ENCODE assay signal across 19 mouse cellular contexts in the genomic region with DNA sequence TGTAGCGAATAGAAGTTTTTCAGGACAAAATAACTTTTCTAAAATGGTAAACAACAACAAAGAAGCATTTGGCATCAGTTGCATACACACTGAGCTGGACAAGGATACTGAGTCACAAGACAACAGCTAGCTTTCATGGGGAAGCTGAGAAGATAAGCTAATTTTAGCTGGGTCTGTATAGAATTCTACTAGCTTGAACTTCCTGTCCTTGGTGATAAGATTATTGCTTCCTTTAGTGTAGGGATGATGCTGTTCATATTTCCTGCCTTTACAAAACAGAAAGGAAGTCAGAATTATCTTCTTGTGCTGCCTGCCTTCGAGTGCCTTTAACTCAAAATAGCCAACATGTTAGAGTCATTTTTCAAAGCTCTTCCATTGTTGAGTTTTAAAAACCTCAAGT. TPM values are rescaled to one million over a fixed set of nuclear protein-coding genes. Genes with fewer than 3 reads are reported as not detected.
DNase-seq lines count a peak whose midpoint lies in the region; ATAC-seq and TF ChIP-seq lines count a peak whose summit lies in the region.
"Had no signal": no experiment of that assay in that cellular context is flagged by ENCODE, and none has a peak within 500 bp of the region (broad histone marks: within the 10 kb centered on the region; RNA-seq: fewer than 3 reads in every experiment).

No protein-coding gene starts in this region.

- H3K36me3 ChIP-seq in heart, embryonic 12.5 days: no peaks in the 10 kb centered on the region
- H3K36me3 ChIP-seq in heart, adult 2 months (ENCODE audit: control insufficient read depth, insufficient read depth, low read length): no peaks in the 10 kb centered on the region; the same call in 1 of the 2 replicates
- no peaks in the 10 kb centered on the region for H3K36me3 ChIP-seq in liver, adult 2 months (ENCODE audit: control insufficient read depth, insufficient read depth, low read length)
- H3K36me3 ChIP-seq in liver, postnatal 0 days (replicated peaks; ENCODE audit: insufficient read depth, low read length): no peaks in the 10 kb centered on the region
- H3K36me3 ChIP-seq: embryonic facial prominence, embryonic 15.5 days; hindbrain, embryonic 10.5 days; limb, embryonic 13.5 days; lung, embryonic 15.5 days had no signal

- TF ChIP-seq POLR2A in heart, adult 2 months (IDR thresholded peaks at IDR 0.05; ENCODE audit: insufficient read depth, low read depth, low read length): no peak
- no peak for TF ChIP-seq POLR2A in liver, adult 2 months (IDR thresholded peaks at IDR 0.05; ENCODE audit: extremely low read depth, insufficient read depth, low read length)

- no peak for DNase-seq in heart, adult 2 months
- DNase-seq in liver, adult 2 months (ENCODE audit: extremely low read depth, low read depth, low spot score): peak; percentile 33
- DNase-seq in liver: no peak
- no peak for DNase-seq in liver, postnatal 0 days
- DNase-seq in urinary bladder, postnatal 14 days (ENCODE audit: low spot score): no peak
- DNase-seq: adrenal gland, postnatal 14 days; cerebellum, postnatal 25 days; right cerebral cortex, postnatal 4 days had no signal

- H3K27ac ChIP-seq in heart, embryonic 12.5 days (ENCODE audit: poor library complexity, severe bottlenecking): no peak overlapping the region
- no peak overlapping the region for H3K27ac ChIP-seq in heart, adult 2 months
- no peak overlapping the region for H3K27ac ChIP-seq in liver, adult 2 months (replicated peaks; ENCODE audit: insufficient read depth, low read depth, low read length)
- H3K27ac ChIP-seq in liver, postnatal 0 days (ENCODE audit: low read depth): no peak overlapping the region
- H3K27ac ChIP-seq: embryonic facial prominence, embryonic 15.5 days; hindbrain, embryonic 10.5 days; hindbrain, postnatal 0 days; limb, embryonic 13.5 days; lung, embryonic 15.5 days had no signal

- H3K9ac ChIP-seq in heart, embryonic 12.5 days: no peak overlapping the region
- H3K9ac ChIP-seq in heart, adult 2 months (ENCODE audit: low read depth, low read length): no peak overlapping the region
- no peak overlapping the region for H3K9ac ChIP-seq in liver, adult 2 months (ENCODE audit: low read depth, low read length)
- no peak overlapping the region for H3K9ac ChIP-seq in liver, postnatal 0 days (replicated peaks)
- H3K9ac ChIP-seq: embryonic facial prominence, embryonic 15.5 days; limb, embryonic 13.5 days; lung, embryonic 15.5 days had no signal

- TF ChIP-seq EP300 in heart, adult 2 months (IDR thresholded peaks at IDR 0.05; ENCODE audit: insufficient read depth, low read depth, low read length): no peak
- 0 out of 2 replicates have a peak, but pooled peaks have one; percentile 44 for TF ChIP-seq EP300 in liver, postnatal 0 days (IDR thresholded peaks at IDR 0.05; ENCODE audit: low read depth)

- no peak overlapping the region for H3K4me2 ChIP-seq in heart, embryonic 12.5 days
- H3K4me2 ChIP-seq in liver, postnatal 0 days (ENCODE audit: low read depth, low read length): no peak overlapping the region
- H3K4me2 ChIP-seq: embryonic facial prominence, embryonic 15.5 days; limb, embryonic 13.5 days; lung, embryonic 15.5 days had no signal

- TF ChIP-seq CTCF in heart, adult 2 months (IDR thresholded peaks at IDR 0.05): no peak
- no peak for TF ChIP-seq CTCF in liver, adult 2 months (IDR thresholded peaks at IDR 0.05; ENCODE audit: low read depth, low read length)
- TF ChIP-seq CTCF in liver, postnatal 0 days (IDR thresholded peaks at IDR 0.05; ENCODE audit: low read depth): no peak

- H3K27me3 ChIP-seq in heart, embryonic 12.5 days (replicated peaks): no peaks in the 10 kb centered on the region
- H3K27me3 ChIP-seq in heart, adult 2 months (ENCODE audit: control insufficient read depth, insufficient read depth, low read length): no peaks in the 10 kb centered on the region
- H3K27me3 ChIP-seq in liver, adult 2 months (ENCODE audit: control insufficient read depth, insufficient read depth, low read length): no peaks in the 10 kb centered on the region
- no peaks in the 10 kb centered on the region for H3K27me3 ChIP-seq in liver, postnatal 0 days (ENCODE audit: insufficient read depth, low read length)
- H3K27me3 ChIP-seq: embryonic facial prominence, embryonic 15.5 days; limb, embryonic 13.5 days; lung, embryonic 15.5 days had no signal

- 50% methylated on average over 2 of the region's 2 CpGs for WGBS in heart, embryonic 12.5 days
- WGBS in heart, adult 2 months: 34% methylated on average over 2 of the region's 2 CpGs
- 50% methylated on average over 2 of the region's 2 CpGs for WGBS in liver, adult 2 months
- 39% methylated on average over 2 of the region's 2 CpGs for WGBS in liver, postnatal 0 days (ENCODE audit: insufficient replicate concordance)

- H3K79me2 ChIP-seq in heart, adult 2 months (replicated peaks; ENCODE audit: control insufficient read depth, insufficient read depth, low read length): no peaks in the 10 kb centered on the region
- H3K79me2 ChIP-seq in liver, adult 2 months (ENCODE audit: control insufficient read depth, insufficient read depth, low read length): no peaks in the 10 kb centered on the region

- intact Hi-C loops in heart, adult 2 months (cut with DNase I): loop anchor here (10.0 kb wide), 1 partner anchor 159 kb away; no protein-coding TSS in a partner anchor

- H3K4me1 ChIP-seq in heart, embryonic 12.5 days (replicated peaks): 0 out of 2 replicates have a peak, but pooled peaks cover 9% of the 10 kb centered on the region
- no peaks in the 10 kb centered on the region; the same call in 1 of the 2 replicates for H3K4me1 ChIP-seq in heart, adult 2 months (ENCODE audit: control insufficient read depth, insufficient read depth, low read length)
- no peaks in the 10 kb centered on the region for H3K4me1 ChIP-seq in liver, adult 2 months (ENCODE audit: control insufficient read depth, insufficient read depth, low read length)
- H3K4me1 ChIP-seq in liver, postnatal 0 days (ENCODE audit: insufficient read depth): no peaks in the 10 kb centered on the region
- H3K4me1 ChIP-seq: embryonic facial prominence, embryonic 15.5 days; hindbrain, embryonic 10.5 days; limb, embryonic 13.5 days; lung, embryonic 15.5 days had no signal

- H3K4me3 ChIP-seq in heart, embryonic 12.5 days: no peak overlapping the region
- no peak overlapping the region for H3K4me3 ChIP-seq in heart, adult 2 months
- no peak overlapping the region for H3K4me3 ChIP-seq in liver, adult 2 months (ENCODE audit: insufficient read depth, low read depth, low read length)
- H3K4me3 ChIP-seq in liver, postnatal 0 days (ENCODE audit: low read depth, low read length): no peak overlapping the region
- H3K4me3 ChIP-seq: embryonic facial prominence, embryonic 15.5 days; hindbrain, embryonic 10.5 days; limb, embryonic 13.5 days; lung, embryonic 15.5 days had no signal

- no peaks in the 10 kb centered on the region for H3K9me3 ChIP-seq in heart, embryonic 12.5 days (replicated peaks)
- H3K9me3 ChIP-seq in liver, postnatal 0 days (ENCODE audit: low read length): no peaks in the 10 kb centered on the region
- H3K9me3 ChIP-seq: embryonic facial prominence, embryonic 15.5 days; hindbrain, embryonic 10.5 days; limb, embryonic 13.5 days; lung, embryonic 15.5 days had no signal

- ATAC-seq in heart, embryonic 12.5 days (ENCODE audit: insufficient number of reproducible peaks, low FRiP score): peak; percentile 67; the same call in 1 of the 2 replicates
- peak; percentile 46 for ATAC-seq in activated CD4-positive, CD25-positive, alpha-beta regulatory T cell, adult 4 months
- no peak for ATAC-seq in liver, postnatal 0 days
- no peak; the same call in 1 of the 2 replicates for ATAC-seq in megakaryocyte-erythroid progenitor cell, adult 5-6 weeks (replicated peaks; ENCODE audit: low FRiP score, low TSS enrichment, poor library complexity, severe bottlenecking)
- ATAC-seq: forebrain, embryonic 16.5 days; hindbrain, postnatal 0 days; intestine, postnatal 0 days; midbrain, embryonic 16.5 days had no signal

RNA-seq across cellular contexts. Expression of gene P2ry1, which starts 48.5 kb away (rescaled TPM):
- 8.4 and 8.9 TPM in 2 replicates for polyA plus RNA-seq in heart, embryonic 12.5 days (2016; fragmentation: Nextera tagmentation; extraction: Ambion mirVana)
- 10 to 100 TPM; 33.4 to 45.8 TPM for total RNA-seq in heart, adult 2 months (2021)
- polyA plus RNA-seq in heart, adult 2 months (2012; rRNA removed): 13.4 and 23.5 TPM in 2 replicates
- total RNA-seq in liver, adult 2 months (2014; rRNA removed): 7.9 and 11.7 TPM in 2 replicates
- polyA plus RNA-seq in liver, adult 2 months (2012; rRNA removed): 3.7 and 4.3 TPM in 2 replicates
- polyA plus RNA-seq in activated CD4-positive, CD25-positive, alpha-beta regulatory T cell, adult 4 months (2017; shearing (Covaris generic)): under 1 TPM; 0.17 to 0.42 TPM
- polyA plus RNA-seq in liver, postnatal 0 days (2015; fragmentation: Nextera tagmentation; extraction: Ambion mirVana): 3.6 and 4.1 TPM in 2 replicates
- total RNA-seq in megakaryocyte-erythroid progenitor cell, adult 5-6 weeks (2014; fragmentation: Nextera tagmentation): 19.1 and 19.8 TPM in 2 replicates
- 21.7 and 32.4 TPM in 2 replicates for total RNA-seq in megakaryocyte-erythroid progenitor cell, adult 5-6 weeks (2017)

Comparison
In these comparisons a context has a peak if more than half of its experiments do, and no peak if none do; other contexts are left out.
1. ATAC-seq: peak in heart, embryonic 12.5 days (single experiment) and activated CD4-positive, CD25-positive, alpha-beta regulatory T cell, adult 4 months (single experiment); none in liver, postnatal 0 days (single experiment) and megakaryocyte-erythroid progenitor cell, adult 5-6 weeks (single experiment).